Mouse (Mus musculus): Measurements from ENCODE around the gene Gngt2. TPM values are rescaled to one million over a fixed set of nuclear protein-coding genes. Genes with fewer than 3 reads are reported as not detected.
A peak's percentile ranks its signal among the peaks of the same experiment; 100 is the strongest.

Gene Gngt2
- polyA plus RNA-seq, 1 experiment: 106 TPM

DNA sequence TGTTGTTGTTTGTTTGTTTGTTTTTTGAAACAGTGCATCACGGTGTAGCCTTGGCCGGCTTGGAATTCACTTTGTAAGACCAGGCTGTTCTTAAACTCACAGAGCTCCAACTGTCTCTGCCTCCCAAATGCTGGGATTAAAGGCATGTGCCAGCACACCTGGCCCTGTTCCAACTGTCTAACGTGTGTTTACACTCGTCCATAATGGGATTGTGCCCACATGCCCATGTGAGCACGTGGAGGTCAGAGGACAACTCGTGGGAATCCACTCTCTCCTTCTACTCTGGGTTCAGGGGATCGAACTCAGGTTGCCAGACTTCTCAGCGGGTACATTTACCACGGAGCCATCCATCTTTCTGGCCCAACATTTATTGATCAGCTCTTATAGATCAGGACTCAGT, 21.6 kb upstream of the Gngt2 start:
- Histone ChIP-seq H3K4me3 (ENCODE audit: insufficient read depth, low read depth, low read length) (no peak overlapping the region), H3K27ac (replicated peaks; ENCODE audit: low read depth, low read length) (no peak overlapping the region), H3K4me1 (ENCODE audit: control insufficient read depth, insufficient read depth, insufficient read length, low read length) (peaks cover 3% of the 10 kb centered on the region; the same call in 1 of the 2 replicates)

DNA sequence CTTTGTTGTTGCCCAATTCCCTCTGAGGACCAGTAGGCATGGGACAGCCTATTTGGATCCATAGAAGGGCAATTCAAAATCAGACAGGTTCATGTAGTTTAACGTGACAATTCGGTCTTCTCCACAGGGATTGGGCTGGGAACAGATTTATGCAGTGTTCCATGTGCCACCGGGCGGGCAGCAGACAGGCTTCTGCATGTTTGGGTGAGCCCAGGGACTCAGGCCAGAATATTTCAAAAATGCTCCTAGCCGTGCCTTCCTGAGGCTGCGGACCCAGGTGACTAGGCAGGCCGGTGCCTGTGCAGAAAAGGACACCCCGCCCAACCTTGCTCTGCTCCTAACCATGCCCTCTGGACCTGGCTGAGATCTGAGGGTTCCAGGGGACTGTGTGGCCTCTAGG, 17.9 kb upstream of the Gngt2 start:
- no peak overlapping the region for H3K4me3 ChIP-seq (ENCODE audit: insufficient read depth, low read depth, low read length)
- peaks cover 10% of the 10 kb centered on the region; the same call in 1 of the 2 replicates for H3K4me1 ChIP-seq (ENCODE audit: control insufficient read depth, insufficient read depth, insufficient read length, low read length)
- H3K27ac ChIP-seq (replicated peaks; ENCODE audit: low read depth, low read length): peak overlapping the region; percentile 56

DNA sequence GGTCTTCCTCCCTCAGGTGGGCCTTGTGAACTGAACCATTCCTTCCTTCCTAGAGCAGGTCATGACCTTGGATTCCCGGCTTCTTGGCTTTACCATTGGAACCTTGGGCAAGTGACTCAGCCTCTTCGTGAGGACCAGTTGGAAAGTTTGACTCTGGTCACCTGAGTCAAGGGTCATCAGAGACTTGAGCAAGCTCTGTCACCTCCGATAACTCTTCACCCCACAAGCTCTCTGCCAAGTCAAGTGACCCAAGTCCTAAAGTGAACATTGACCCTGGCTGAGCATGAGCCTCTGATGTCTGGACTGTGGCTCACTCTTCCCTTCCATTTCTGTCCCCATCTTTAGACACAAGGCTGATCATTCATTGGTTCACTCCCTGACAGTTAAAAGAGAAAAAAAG, 15.5 kb upstream of the Gngt2 start:
- Histone ChIP-seq H3K4me1 (ENCODE audit: control insufficient read depth, insufficient read depth, insufficient read length, low read length) (peaks cover 10% of the 10 kb centered on the region; the same call in 1 of the 2 replicates), H3K27ac (replicated peaks; ENCODE audit: low read depth, low read length) (peak overlapping the region; percentile 98), H3K4me3 (ENCODE audit: insufficient read depth, low read depth, low read length) (no peak overlapping the region)

DNA sequence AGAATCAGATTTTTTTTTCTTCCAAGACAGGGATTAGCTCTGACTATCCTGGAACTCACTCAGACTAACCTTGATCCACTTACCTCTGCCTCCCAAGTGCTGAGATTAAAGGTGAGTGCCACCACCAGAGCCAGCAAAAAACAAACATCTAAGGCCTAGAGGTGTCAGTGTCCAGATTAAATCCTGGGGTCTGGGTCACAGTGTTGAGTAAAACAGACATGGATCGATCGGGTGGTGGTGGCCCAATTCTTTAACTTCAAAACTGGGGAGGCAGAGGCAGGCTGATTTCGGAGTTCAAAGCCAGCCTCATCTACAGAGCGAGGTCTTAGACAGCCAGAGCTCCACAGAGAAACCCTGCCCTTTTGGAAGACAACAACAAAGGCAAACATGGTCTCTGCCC, 14.6 kb upstream of the Gngt2 start:
- H3K27ac ChIP-seq (replicated peaks; ENCODE audit: low read depth, low read length): peak overlapping the region; percentile 98
- H3K4me1 ChIP-seq (ENCODE audit: control insufficient read depth, insufficient read depth, insufficient read length, low read length): peaks cover 10% of the 10 kb centered on the region; the same call in 1 of the 2 replicates
- no peak overlapping the region for H3K4me3 ChIP-seq (ENCODE audit: insufficient read depth, low read depth, low read length)

DNA sequence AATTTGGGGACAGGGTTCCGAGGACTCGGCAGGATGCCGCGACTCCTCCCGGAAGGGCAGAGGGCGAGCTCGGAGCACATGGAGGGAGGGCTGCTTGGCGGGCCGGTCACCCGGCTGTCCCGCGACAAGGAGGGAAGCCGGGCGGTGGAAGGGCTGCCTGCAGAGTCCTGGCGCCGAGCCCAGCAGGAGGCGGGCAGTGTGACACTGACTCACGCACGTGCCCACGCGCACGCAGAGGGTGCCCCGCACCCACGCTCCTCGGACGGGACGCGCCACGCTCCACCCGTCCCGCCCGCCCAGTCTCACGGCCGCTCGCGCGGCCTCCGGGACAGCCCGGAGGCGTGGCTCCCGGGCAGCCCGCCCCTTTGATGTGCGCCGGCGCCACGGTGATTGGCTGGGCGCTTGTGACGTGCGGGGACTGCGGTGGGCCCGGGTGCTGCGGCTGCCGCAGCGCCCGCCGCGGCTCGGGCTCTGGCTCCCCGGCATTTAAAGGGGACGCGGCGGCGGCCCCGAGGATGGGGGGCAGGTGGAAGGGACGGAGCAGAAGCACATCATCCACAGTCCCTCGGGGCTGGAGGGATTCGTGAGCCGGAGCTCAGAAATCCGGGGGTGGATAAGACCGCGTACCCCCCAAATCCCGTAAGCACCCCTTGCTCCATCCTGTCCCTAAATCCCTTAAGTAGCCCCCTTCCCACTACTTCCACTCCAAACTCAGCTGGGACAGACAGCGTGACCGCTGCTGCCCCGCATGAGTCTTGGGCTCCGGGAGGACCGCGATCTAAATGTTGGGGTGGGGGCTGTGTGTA, 12.7 kb upstream of the Gngt2 start, which contains the start of gene Phospho1:
TSS of gene Phospho1 (plus strand) at position 429 of the 806 bp plus-strand sequence.
- Histone ChIP-seq H3K4me3 (ENCODE audit: insufficient read depth, low read depth, low read length) (peak within 1 kb of the TSS; percentile 89), H3K4me1 (ENCODE audit: control insufficient read depth, insufficient read depth, insufficient read length, low read length) (peaks cover 10% of the 10 kb centered on the region; the same call in 1 of the 2 replicates), H3K27ac (replicated peaks; ENCODE audit: low read depth, low read length) (peak within 1 kb of the TSS; percentile 100)

DNA sequence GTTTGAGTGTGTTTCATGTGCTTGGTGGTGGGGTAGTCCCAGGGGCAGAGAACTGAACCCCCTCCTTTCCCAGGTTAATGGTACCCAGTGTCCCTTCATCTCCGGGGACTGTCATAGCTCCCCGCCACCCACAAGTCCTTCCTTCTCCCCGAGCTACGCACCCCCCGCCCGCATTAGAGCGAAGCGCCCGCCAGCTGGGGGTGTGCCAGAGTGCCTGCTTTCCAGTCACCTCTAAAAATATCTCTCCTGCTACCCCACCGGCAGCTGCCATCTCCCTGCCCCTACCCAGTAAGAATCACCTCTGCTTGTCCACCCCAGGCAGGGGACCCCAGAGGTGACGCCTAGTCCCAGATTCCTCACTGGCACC, 12.2 kb upstream of the Gngt2 start:
- Histone ChIP-seq H3K4me3 (ENCODE audit: insufficient read depth, low read depth, low read length) (peak overlapping the region; percentile 89), H3K27ac (replicated peaks; ENCODE audit: low read depth, low read length) (peak overlapping the region; percentile 100), H3K4me1 (ENCODE audit: control insufficient read depth, insufficient read depth, insufficient read length, low read length) (peaks cover 14% of the 10 kb centered on the region; the same call in 1 of the 2 replicates)

DNA sequence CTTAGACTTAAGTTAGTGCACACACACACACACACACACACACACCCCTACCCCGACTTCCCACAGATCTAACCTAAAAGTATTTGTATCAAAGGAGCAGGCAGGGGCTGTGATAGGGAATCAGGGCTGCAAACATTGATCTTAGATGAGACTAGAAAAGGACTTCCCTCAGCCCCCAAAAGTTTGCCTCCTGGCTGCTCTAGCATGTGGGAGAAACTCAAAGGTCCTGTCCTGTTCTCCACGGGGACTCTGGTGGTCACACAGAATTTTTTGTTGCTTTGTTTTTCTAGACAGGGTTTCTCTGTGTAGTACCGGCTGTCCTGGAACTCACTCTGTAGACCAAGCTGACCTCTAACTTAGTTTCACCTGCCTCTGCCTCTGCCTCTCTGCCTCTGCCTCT, 11.4 kb upstream of the Gngt2 start:
- Histone ChIP-seq H3K27ac (replicated peaks; ENCODE audit: low read depth, low read length) (peak overlapping the region; percentile 100), H3K4me3 (ENCODE audit: insufficient read depth, low read depth, low read length) (peak overlapping the region; percentile 89), H3K4me1 (ENCODE audit: control insufficient read depth, insufficient read depth, insufficient read length, low read length) (peaks cover 21% of the 10 kb centered on the region)

DNA sequence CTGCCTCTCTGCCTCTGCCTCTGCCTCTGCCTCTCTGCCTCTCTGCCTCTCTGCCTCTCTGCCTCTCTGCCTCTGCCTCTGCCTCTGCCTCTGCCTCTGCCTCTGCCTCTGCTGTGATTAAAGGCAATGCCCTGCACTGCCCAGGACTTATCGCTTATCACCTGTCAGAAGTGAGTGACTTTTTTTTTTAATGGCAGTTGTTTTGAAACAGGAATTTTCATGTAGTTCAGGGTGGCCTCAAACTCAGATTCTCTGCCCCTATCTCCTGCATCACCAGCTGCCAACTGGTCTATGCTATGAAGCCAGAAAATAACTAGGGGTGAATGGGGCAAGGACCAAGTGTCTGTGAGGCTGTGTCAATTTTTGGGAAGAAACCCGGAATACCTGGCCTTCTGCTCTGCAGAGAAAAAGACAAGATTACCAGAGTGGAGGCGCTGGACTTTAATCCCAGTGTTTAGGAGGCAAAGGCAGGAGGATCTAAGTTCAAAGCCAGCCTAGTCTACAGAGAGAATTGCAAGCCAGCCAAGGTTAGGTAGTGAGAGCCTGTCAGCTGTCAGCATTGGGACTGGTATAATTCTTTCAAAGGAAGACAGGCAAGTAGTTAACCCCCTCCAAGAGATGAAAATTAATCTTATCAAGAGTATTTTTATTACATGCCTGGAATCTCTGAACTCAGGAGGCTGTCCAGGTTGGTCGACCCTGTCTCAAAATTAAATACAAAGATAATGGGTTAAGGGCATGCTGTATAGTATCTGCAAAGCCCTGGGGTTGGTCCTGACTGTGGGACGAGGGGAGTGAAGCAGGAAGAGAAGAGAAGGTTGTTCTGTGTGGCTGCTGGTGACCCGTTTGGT, 10.5 kb upstream of the Gngt2 start:
- H3K27ac ChIP-seq (replicated peaks; ENCODE audit: low read depth, low read length): peak overlapping the region; percentile 100

DNA sequence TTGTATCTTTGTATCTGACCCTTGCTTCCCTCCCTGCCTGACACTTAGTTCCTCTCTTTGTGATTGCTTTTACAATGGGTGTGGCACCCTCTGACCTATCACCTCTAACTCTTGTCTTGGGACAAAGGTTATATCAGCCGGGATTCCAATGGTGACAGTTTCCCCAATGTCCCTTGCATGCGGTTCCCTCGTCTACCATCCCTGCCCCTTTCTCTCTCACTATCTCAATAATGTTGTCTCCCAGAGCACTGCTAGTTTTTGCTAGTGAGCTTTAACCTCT, 9.9 kb upstream of the Gngt2 start:
- H3K4me1 ChIP-seq (ENCODE audit: control insufficient read depth, insufficient read depth, insufficient read length, low read length): peaks cover 23% of the 10 kb centered on the region
- peak overlapping the region; percentile 100 for H3K27ac ChIP-seq (replicated peaks; ENCODE audit: low read depth, low read length)
- H3K4me3 ChIP-seq (ENCODE audit: insufficient read depth, low read depth, low read length): peak overlapping the region; percentile 48

More for the DNA sequence above, 10.5 kb upstream of the Gngt2 start:
- H3K4me3 ChIP-seq (ENCODE audit: insufficient read depth, low read depth, low read length): peak overlapping the region; percentile 48
- H3K4me1 ChIP-seq (ENCODE audit: control insufficient read depth, insufficient read depth, insufficient read length, low read length): peaks cover 29% of the 10 kb centered on the region

DNA sequence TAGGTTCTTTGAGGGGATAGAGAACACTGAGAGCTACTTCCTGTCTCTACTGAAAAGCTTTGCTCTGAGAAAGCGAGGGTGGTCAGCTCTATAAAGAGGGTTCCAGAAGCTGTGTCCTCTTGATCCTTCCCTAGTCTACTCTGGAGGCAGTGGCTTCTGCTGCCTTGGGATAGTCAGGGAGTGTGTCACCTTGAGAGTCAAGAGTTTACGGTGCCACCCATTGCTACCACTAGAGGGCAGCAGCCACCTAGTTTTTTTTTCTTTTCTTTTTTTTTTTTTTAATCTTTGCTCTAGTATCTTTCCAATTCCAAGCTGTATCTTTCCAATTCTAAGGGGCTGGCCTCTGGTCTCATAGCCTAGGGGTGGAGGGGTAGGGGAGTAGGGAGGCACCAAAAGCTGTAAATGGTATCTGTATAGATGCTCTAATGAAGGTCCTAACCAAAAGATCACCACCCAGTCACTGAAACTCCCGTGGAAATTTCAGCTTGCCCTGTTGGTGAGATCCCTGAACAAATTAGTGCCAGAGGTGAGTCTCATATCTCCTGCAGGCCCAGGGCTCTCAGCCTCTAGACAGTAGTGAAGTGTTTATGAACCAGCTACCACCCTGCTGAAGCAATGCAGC, 9.4 kb upstream of the Gngt2 start:
- peaks cover 23% of the 10 kb centered on the region for H3K4me1 ChIP-seq (ENCODE audit: control insufficient read depth, insufficient read depth, insufficient read length, low read length)
- peak overlapping the region; percentile 100 for H3K27ac ChIP-seq (replicated peaks; ENCODE audit: low read depth, low read length)
- peak overlapping the region; percentile 48 for H3K4me3 ChIP-seq (ENCODE audit: insufficient read depth, low read depth, low read length)

DNA sequence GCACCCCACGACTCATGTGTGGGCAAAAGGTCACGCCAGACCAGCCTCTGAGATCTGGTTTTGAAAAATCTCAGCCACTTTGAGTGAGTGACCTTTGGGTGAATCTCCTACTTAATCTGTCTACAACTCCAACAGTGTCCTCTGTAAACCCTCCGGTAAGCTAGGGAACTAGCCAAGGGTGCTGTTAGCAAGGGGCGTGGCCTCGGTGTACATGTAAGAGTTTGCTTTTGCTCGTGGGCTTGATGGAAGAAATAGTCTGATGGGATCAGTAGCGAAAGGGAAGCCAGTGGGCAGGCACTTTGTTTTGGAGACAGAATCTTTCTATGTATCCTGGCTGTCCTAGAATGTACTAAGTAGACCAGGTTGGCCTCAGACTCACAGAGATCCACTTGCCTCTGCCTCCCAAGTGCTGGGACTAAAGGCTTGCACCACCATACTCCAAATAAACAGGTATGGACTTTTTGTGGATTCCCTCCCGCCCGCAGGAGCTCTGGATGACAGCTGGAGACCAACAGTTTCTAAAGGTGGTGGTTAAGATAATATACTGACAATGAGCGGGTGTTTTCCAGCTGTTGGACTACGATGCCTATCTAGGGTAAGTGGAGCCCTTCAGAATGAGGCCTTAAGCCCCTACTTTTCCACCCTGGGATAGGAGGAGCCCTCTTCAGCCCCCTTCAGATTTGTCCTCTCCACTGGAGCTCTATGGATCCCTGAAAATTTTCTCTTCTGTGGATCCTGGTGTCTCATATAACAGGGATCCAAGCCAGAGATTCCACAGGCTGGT, 8.6 kb upstream of the Gngt2 start:
- H3K27ac ChIP-seq (replicated peaks; ENCODE audit: low read depth, low read length): peak overlapping the region; percentile 62
- H3K4me3 ChIP-seq (ENCODE audit: insufficient read depth, low read depth, low read length): peak overlapping the region; percentile 33
- H3K4me1 ChIP-seq (ENCODE audit: control insufficient read depth, insufficient read depth, insufficient read length, low read length): peaks cover 23% of the 10 kb centered on the region

DNA sequence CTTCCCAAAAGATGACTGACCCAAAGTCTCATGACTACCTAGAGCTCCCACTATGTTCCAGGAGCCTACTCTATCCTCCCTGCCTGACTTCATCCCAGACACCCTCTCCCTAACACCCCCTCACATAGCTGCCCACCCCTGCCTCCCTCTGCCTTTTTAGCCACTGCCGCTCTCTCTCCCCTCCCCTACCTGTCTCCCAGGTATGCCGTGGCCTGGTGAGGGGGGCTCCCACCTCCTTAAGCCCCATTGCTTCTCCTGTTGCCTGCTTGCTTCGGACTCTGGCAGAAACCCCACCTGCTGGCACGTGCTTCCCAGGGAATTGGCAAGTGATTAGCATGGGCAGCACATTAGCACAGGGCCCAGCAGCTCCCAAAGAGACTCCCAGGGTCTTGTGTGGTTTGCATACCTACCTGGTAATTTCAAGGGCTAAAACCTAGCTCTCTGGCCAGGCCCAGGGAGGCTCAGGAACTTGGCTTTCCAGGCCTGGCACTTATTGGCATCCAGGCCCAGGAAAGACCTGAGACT, 7.4 kb upstream of the Gngt2 start:
- H3K4me1 ChIP-seq (ENCODE audit: control insufficient read depth, insufficient read depth, insufficient read length, low read length): peaks cover 26% of the 10 kb centered on the region
- H3K4me3 ChIP-seq (ENCODE audit: insufficient read depth, low read depth, low read length): 0 out of 2 replicates have a peak overlapping the region, but pooled peaks have one; percentile 44
- no peak overlapping the region; the same call in 1 of the 2 replicates for H3K27ac ChIP-seq (replicated peaks; ENCODE audit: low read depth, low read length)

DNA sequence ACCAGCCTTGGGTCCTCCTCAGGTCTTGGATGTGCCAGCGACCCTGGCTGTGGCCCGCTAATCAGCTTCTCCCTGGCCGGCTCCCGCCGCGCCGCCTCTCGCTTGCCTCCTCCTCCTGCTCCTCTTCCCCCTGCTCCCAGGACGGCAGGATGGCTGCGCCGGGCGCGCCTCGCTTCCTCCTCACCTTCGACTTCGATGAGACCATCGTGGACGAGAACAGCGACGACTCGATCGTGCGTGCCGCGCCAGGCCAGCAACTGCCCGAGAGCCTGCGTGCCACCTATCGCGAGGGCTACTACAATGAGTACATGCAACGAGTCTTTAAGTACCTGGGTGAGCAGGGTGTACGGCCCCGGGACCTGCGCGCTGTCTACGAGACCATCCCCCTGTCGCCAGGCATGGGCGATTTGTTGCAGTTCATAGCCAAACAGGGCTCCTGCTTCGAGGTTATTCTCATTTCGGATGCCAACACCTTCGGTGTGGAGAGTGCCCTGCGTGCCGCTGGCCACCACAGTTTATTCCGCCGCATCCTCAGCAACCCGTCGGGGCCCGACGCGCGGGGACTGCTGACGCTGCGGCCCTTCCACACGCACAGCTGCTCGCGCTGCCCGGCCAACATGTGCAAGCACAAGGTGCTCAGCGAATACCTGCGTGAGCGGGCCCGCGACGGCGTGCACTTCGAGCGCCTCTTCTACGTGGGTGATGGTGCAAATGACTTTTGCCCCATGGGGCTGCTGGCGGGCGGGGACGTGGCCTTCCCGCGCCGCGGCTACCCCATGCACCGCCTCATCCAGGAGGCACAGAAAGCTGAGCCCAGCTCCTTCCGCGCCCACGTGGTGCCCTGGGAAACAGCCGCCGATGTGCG, 6.4 kb upstream of the Gngt2 start:
- H3K4me1 ChIP-seq (ENCODE audit: control insufficient read depth, insufficient read depth, insufficient read length, low read length): peaks cover 36% of the 10 kb centered on the region
- peak overlapping the region; percentile 44 for H3K4me3 ChIP-seq (ENCODE audit: insufficient read depth, low read depth, low read length)
- 0 out of 2 replicates have a peak overlapping the region, but pooled peaks have one; percentile 1 for H3K27ac ChIP-seq (replicated peaks; ENCODE audit: low read depth, low read length)
